Mouse (Mus musculus) neural tube, embryonic 14.5 days (tissue): ENCODE measurements at regions not wholly inside any gene's neighbourhood (a gene's known extent, or its start where the extent isn't known, plus 50 kb on each side); places are given as distances from the start of the nearest gene placed in this dataset.

Experiments used
- ATAC-seq: fragments of 200-750 bp; cut with Nextera tagmentation; 2 replicates; pipeline ENCODE4 v1.8.0; 2017; ENCODE audit warnings: low read depth, mild to moderate bottlenecking, moderate TSS enrichment, moderate library complexity
- H3K27ac ChIP-seq: fragments of 300-500 bp; sonication (generic); 2 replicates; pipeline ENCODE4 v1.5.1; 2014; ENCODE audit warnings: low read depth, mild to moderate bottlenecking, control low read depth, low read length, moderate library complexity, mixed read lengths
- H3K27me3 ChIP-seq: fragments of 300-500 bp; sonication (generic); 2 replicates; pipeline ENCODE4 v1.6.1; 2014; ENCODE audit warnings: low read length; ENCODE audit not compliant: control insufficient read depth, insufficient read depth
- H3K36me3 ChIP-seq: fragments of 300-500 bp; sonication (generic); 2 replicates; pipeline ENCODE4 v1.6.1; 2014; ENCODE audit warnings: low read length, mixed read lengths; ENCODE audit not compliant: control insufficient read depth, insufficient read depth
- H3K4me1 ChIP-seq: fragments of 300-500 bp; sonication (generic); 2 replicates; pipeline ENCODE4 v1.6.1; 2014; ENCODE audit warnings: low read length; ENCODE audit not compliant: control insufficient read depth, insufficient read depth
- H3K4me2 ChIP-seq: fragments of 300-500 bp; sonication (generic); 2 replicates; pipeline ENCODE4 v1.6.1; 2014; ENCODE audit warnings: mild to moderate bottlenecking, low read depth, low read length, control low read depth
- H3K4me3 ChIP-seq: fragments of 300-500 bp; sonication (generic); 2 replicates; pipeline ENCODE4 v1.5.1; 2014; ENCODE audit warnings: low read depth, low read length, control low read depth, mixed read lengths
- H3K9ac ChIP-seq: fragments of 300-500 bp; sonication (generic); replicated peaks from 2 replicates; pipeline ENCODE4 v1.6.1; 2014; ENCODE audit warnings: low read depth, mild to moderate bottlenecking, control low read depth, low read length, mixed read lengths
- H3K9me3 ChIP-seq: fragments of 300-500 bp; sonication (generic); 2 replicates; pipeline ENCODE4 v1.6.1; 2016; ENCODE audit warnings: low read length; ENCODE audit not compliant: control insufficient read depth
- WGBS: fragments of 180-500 bp; shearing (Covaris S2); extraction: QIAGEN DNeasy Blood & Tissue Kit; methylation state at CpG from one replicate; pipeline ENCODE4 v1.1.7; 2014; 5-methylcytosine and 5-hydroxymethylcytosine counted together

GRCm38 (mm10) chrX:11533871-11534270 lies 206.2 kb downstream of the H2al1j start:
- no peak for ATAC-seq
- H3K9me3 ChIP-seq: no peaks in the 10 kb centered on the region
- H3K4me1 ChIP-seq: no peaks in the 10 kb centered on the region
- H3K4me2 ChIP-seq: no peak overlapping the region
- H3K9ac ChIP-seq: no peak overlapping the region
- H3K27me3 ChIP-seq: no peaks in the 10 kb centered on the region
- H3K36me3 ChIP-seq: no peaks in the 10 kb centered on the region
- H3K27ac ChIP-seq: no peak overlapping the region
- 45% methylated on average over 8 of the region's 8 CpGs for WGBS
- H3K4me3 ChIP-seq: no peak overlapping the region

- Histone ChIP-seq H3K27ac (no peak overlapping the region), H3K4me2 (no peak overlapping the region), H3K4me3 (no peak overlapping the region), H3K4me1 (no peaks in the 10 kb centered on the region), H3K27me3 (no peaks in the 10 kb centered on the region), H3K9me3 (no peaks in the 10 kb centered on the region), H3K9ac (no peak overlapping the region), H3K36me3 (no peaks in the 10 kb centered on the region)
- no peak for ATAC-seq
- 93% methylated on average over 2 of the region's 2 CpGs for WGBS
Measured at GRCm38 (mm10) chrX:11541011-11541410, 213.4 kb downstream of the H2al1j start.

- Histone ChIP-seq H3K27me3 (no peaks in the 10 kb centered on the region), H3K36me3 (no peaks in the 10 kb centered on the region), H3K4me2 (peak overlapping the region; percentile 4; the same call in 1 of the 2 replicates), H3K27ac (no peak overlapping the region), H3K4me1 (peaks cover 7% of the 10 kb centered on the region; the same call in 1 of the 2 replicates), H3K4me3 (no peak overlapping the region), H3K9me3 (no peaks in the 10 kb centered on the region), H3K9ac (no peak overlapping the region)
- peak; percentile 77 for ATAC-seq
- 26% methylated on average over 12 of the region's 12 CpGs for WGBS
Measured at GRCm38 (mm10) chrX:11550164-11550851, 222.7 kb downstream of the H2al1j start.

GRCm38 (mm10) chrX:11552177-11552576 lies 224.6 kb downstream of the H2al1j start:
- no peak overlapping the region for H3K4me3 ChIP-seq
- H3K36me3 ChIP-seq: no peaks in the 10 kb centered on the region
- H3K9ac ChIP-seq: no peak overlapping the region
- H3K9me3 ChIP-seq: no peaks in the 10 kb centered on the region
- 49% methylated on average over 5 of the region's 5 CpGs for WGBS
- no peak for ATAC-seq
- no peak overlapping the region for H3K4me2 ChIP-seq
- H3K27me3 ChIP-seq: no peaks in the 10 kb centered on the region
- H3K27ac ChIP-seq: no peak overlapping the region
- peaks cover 7% of the 10 kb centered on the region; the same call in 1 of the 2 replicates for H3K4me1 ChIP-seq

- Histone ChIP-seq H3K27me3 (no peaks in the 10 kb centered on the region), H3K27ac (no peak overlapping the region), H3K4me1 (peaks cover 7% of the 10 kb centered on the region; the same call in 1 of the 2 replicates), H3K4me2 (no peak overlapping the region), H3K9ac (no peak overlapping the region), H3K4me3 (no peak overlapping the region), H3K9me3 (no peaks in the 10 kb centered on the region), H3K36me3 (no peaks in the 10 kb centered on the region)
- 83% methylated on average over 7 of the region's 7 CpGs for WGBS
- ATAC-seq: no peak
Measured at GRCm38 (mm10) chrX:11555035-11555570, 227.5 kb downstream of the H2al1j start.

GRCm38 (mm10) chrX:11558260-11558659 lies 230.6 kb downstream of the H2al1j start:
- Histone ChIP-seq H3K36me3 (no peaks in the 10 kb centered on the region), H3K4me3 (no peak overlapping the region), H3K9me3 (no peaks in the 10 kb centered on the region), H3K27ac (no peak overlapping the region), H3K27me3 (no peaks in the 10 kb centered on the region), H3K4me1 (no peaks in the 10 kb centered on the region), H3K9ac (no peak overlapping the region), H3K4me2 (no peak overlapping the region)
- 89% methylated on average over 2 of the region's 2 CpGs for WGBS
- no peak for ATAC-seq

GRCm38 (mm10) chrX:11560550-11561276 lies 233.1 kb downstream of the H2al1j start:
- no peak for ATAC-seq

GRCm38 (mm10) chrX:11565888-11566287 lies 238.3 kb downstream of the H2al1j start:
- no peaks in the 10 kb centered on the region for H3K4me1 ChIP-seq
- no peaks in the 10 kb centered on the region for H3K9me3 ChIP-seq
- no peak overlapping the region for H3K9ac ChIP-seq
- H3K27ac ChIP-seq: no peak overlapping the region
- H3K4me3 ChIP-seq: no peak overlapping the region
- no peaks in the 10 kb centered on the region for H3K36me3 ChIP-seq
- H3K4me2 ChIP-seq: no peak overlapping the region
- ATAC-seq: no peak
- WGBS: 67% methylated on average over 2 of the region's 2 CpGs
- H3K27me3 ChIP-seq: no peaks in the 10 kb centered on the region

More at GRCm38 (mm10) chrX:11560550-11561276, 233.1 kb downstream of the H2al1j start:
- no peak overlapping the region for H3K9ac ChIP-seq
- H3K36me3 ChIP-seq: no peaks in the 10 kb centered on the region
- H3K4me1 ChIP-seq: no peaks in the 10 kb centered on the region
- no peak overlapping the region for H3K4me3 ChIP-seq
- H3K27me3 ChIP-seq: no peaks in the 10 kb centered on the region
- WGBS: 15% methylated on average over 11 of the region's 17 CpGs
- H3K9me3 ChIP-seq: no peaks in the 10 kb centered on the region
- no peak overlapping the region for H3K4me2 ChIP-seq
- H3K27ac ChIP-seq: no peak overlapping the region

GRCm38 (mm10) chrX:11567827-11568226 lies 240.2 kb downstream of the H2al1j start:
- Histone ChIP-seq H3K27ac (no peak overlapping the region), H3K9me3 (no peaks in the 10 kb centered on the region), H3K4me3 (no peak overlapping the region), H3K4me2 (no peak overlapping the region), H3K4me1 (no peaks in the 10 kb centered on the region), H3K36me3 (no peaks in the 10 kb centered on the region), H3K9ac (no peak overlapping the region), H3K27me3 (no peaks in the 10 kb centered on the region)
- WGBS: 75% methylated on average over 5 of the region's 6 CpGs
- no peak for ATAC-seq
